Mouse (Mus musculus): ENCODE data around the gene Bola1. TPM values are rescaled to one million over a fixed set of nuclear protein-coding genes. Genes with fewer than 3 reads are reported as not detected.

Gene Bola1
- total and polyA plus RNA-seq, 3 experiments, result 22.6 to 36.0 (median 28.7) TPM

DNA sequence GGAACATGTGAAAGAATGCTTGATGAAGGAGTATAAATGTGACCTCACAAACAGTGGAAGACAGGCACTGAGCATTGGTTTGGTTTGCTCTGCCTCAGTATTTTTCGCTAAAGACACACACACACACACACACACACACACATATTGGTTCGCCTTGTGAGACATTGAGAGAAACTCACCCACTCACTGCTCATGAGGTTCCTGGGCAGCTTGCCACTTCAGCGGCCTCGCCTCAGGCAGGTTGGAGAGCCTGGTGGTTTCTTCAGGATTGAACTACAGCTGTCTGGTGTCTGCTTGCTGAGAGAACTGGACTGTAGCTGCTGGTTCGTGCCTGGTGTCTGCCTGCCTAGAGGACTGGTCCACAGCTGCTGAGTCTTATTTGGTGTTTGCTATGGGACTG lies 40.7 kb upstream of the Bola1 start:
- intact Hi-C loops (cut with DNase I), result no loop called here
- H3K9ac ChIP-seq (ENCODE audit: low read depth, low read length), result no peak overlapping the region
- WGBS, result 88% methylated on average over 5 of the region's 5 CpGs
- H3K27me3 ChIP-seq (ENCODE audit: control insufficient read depth, insufficient read depth, low read length), result no peaks in the 10 kb centered on the region
- peaks cover 3% of the 10 kb centered on the region; the same call in 1 of the 2 replicates for H3K36me3 ChIP-seq (ENCODE audit: control insufficient read depth, insufficient read depth, low read length)
- H3K4me3 ChIP-seq, result no peak overlapping the region
- TF ChIP-seq CTCF (IDR thresholded peaks at IDR 0.05) (no peak), EP300 (IDR thresholded peaks at IDR 0.05; ENCODE audit: insufficient read depth, low read depth, low read length) (no peak), POLR2A (IDR thresholded peaks at IDR 0.05; ENCODE audit: insufficient read depth, low read depth, low read length) (no peak)
- H3K27ac ChIP-seq, result no peak overlapping the region
- peaks cover 10% of the 10 kb centered on the region for H3K4me1 ChIP-seq (ENCODE audit: control insufficient read depth, insufficient read depth, low read length)
- DNase-seq, result no peak
- H3K79me2 ChIP-seq (replicated peaks; ENCODE audit: control insufficient read depth, insufficient read depth, low read length), result no peaks in the 10 kb centered on the region

- Histone ChIP-seq H3K4me1 (ENCODE audit: control insufficient read depth, insufficient read depth, low read length) (peaks cover 7% of the 10 kb centered on the region), H3K4me3 (no peak overlapping the region), H3K27ac (no peak overlapping the region), H3K79me2 (replicated peaks; ENCODE audit: control insufficient read depth, insufficient read depth, low read length) (no peaks in the 10 kb centered on the region), H3K27me3 (ENCODE audit: control insufficient read depth, insufficient read depth, low read length) (no peaks in the 10 kb centered on the region), H3K36me3 (ENCODE audit: control insufficient read depth, insufficient read depth, low read length) (peaks cover 3% of the 10 kb centered on the region; the same call in 1 of the 2 replicates), H3K9ac (ENCODE audit: low read depth, low read length) (no peak overlapping the region)
- 82% methylated on average over 3 of the region's 3 CpGs for WGBS
- intact Hi-C loops (cut with DNase I), result no loop called here
- no peak for TF ChIP-seq EP300 (IDR thresholded peaks at IDR 0.05; ENCODE audit: insufficient read depth, low read depth, low read length)
- no peak for DNase-seq
Measured at GRCm38 (mm10) chr3:96257190-96257589, 37.7 kb upstream of the Bola1 start.

DNA sequence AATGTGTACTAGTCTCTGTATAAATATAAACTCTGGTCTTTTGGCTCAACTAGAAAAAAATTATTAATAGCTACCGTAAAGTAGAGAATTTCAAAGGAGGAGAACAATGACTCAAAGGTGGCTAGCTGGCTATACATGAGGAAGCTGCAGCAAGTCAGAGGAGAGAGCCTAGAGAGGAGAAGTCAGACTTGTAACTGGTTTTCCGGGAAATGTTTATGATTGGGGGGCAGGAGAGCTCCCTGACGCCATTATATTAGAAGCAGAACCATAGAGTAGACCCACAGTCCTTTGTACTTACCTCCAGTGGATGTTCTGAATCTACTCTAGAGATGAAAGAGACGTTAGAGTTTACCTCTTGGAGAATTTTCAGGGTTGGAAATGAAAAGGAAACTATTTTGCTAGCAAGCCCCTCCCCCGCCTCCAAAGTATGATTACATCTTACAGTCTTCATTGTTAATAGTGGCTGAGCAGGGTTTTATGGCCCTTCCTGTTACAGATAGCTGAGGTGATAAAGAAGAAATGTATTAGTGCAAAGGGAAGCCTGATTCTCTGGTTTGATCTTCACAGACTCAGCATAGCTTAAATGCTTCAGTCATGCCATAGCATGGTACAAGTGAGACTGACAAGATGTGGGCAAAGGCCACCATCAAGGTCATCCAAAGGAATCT lies 36.6 kb upstream of the Bola1 start:
- TF ChIP-seq POLR2A (IDR thresholded peaks at IDR 0.05; ENCODE audit: insufficient read depth, low read depth, low read length) (no peak), CTCF (IDR thresholded peaks at IDR 0.05) (no peak), EP300 (IDR thresholded peaks at IDR 0.05; ENCODE audit: insufficient read depth, low read depth, low read length) (no peak)
- WGBS, result 49% methylated on average over 5 of the region's 5 CpGs
- H3K79me2 ChIP-seq (replicated peaks; ENCODE audit: control insufficient read depth, insufficient read depth, low read length), result no peaks in the 10 kb centered on the region
- no peak for DNase-seq
- peaks cover 2% of the 10 kb centered on the region; the same call in 1 of the 2 replicates for H3K4me1 ChIP-seq (ENCODE audit: control insufficient read depth, insufficient read depth, low read length)
- H3K4me3 ChIP-seq, result no peak overlapping the region
- no peak overlapping the region for H3K27ac ChIP-seq
- H3K9ac ChIP-seq (ENCODE audit: low read depth, low read length), result no peak overlapping the region
- H3K27me3 ChIP-seq (ENCODE audit: control insufficient read depth, insufficient read depth, low read length), result no peaks in the 10 kb centered on the region
- H3K36me3 ChIP-seq (ENCODE audit: control insufficient read depth, insufficient read depth, low read length), result no peaks in the 10 kb centered on the region; the same call in 1 of the 2 replicates
- intact Hi-C loops (cut with DNase I), result no loop called here

GRCm38 (mm10) chr3:96254683-96255355 lies 35.3 kb upstream of the Bola1 start:
- peaks cover 2% of the 10 kb centered on the region; the same call in 1 of the 2 replicates for H3K4me1 ChIP-seq (ENCODE audit: control insufficient read depth, insufficient read depth, low read length)
- H3K27ac ChIP-seq, result no peak overlapping the region
- H3K9ac ChIP-seq (ENCODE audit: low read depth, low read length), result no peak overlapping the region
- 65% methylated on average over 10 of the region's 10 CpGs for WGBS
- intact Hi-C loops (cut with DNase I), result no loop called here
- H3K4me3 ChIP-seq, result no peak overlapping the region
- no peak for TF ChIP-seq POLR2A (IDR thresholded peaks at IDR 0.05; ENCODE audit: insufficient read depth, low read depth, low read length)
- TF ChIP-seq EP300 (IDR thresholded peaks at IDR 0.05; ENCODE audit: insufficient read depth, low read depth, low read length), result no peak
- TF ChIP-seq CTCF (IDR thresholded peaks at IDR 0.05), result no peak
- no peak for DNase-seq
- no peaks in the 10 kb centered on the region for H3K79me2 ChIP-seq (replicated peaks; ENCODE audit: control insufficient read depth, insufficient read depth, low read length)
- no peaks in the 10 kb centered on the region for H3K36me3 ChIP-seq (ENCODE audit: control insufficient read depth, insufficient read depth, low read length)
- H3K27me3 ChIP-seq (ENCODE audit: control insufficient read depth, insufficient read depth, low read length), result no peaks in the 10 kb centered on the region

DNA sequence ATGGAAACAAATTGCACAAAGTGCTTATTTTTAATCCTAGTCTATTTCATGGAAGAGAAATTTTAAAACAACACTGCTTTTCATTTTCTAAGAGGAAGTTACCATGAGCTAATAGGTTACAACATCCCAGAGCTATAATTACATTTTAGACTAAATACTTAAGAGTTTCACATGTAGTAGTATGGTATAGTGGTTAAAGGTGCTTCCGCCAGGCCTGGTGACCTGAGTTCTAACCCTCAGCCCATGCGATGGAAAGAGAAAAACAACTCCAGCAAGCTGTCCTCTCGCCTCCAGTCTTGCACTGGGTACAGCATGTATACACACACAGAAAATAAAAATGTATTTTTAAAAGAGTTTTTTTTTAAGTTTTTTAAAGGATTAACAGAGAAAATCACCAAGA lies 32.3 kb upstream of the Bola1 start:
- Histone ChIP-seq H3K4me3 (no peak overlapping the region), H3K27ac (no peak overlapping the region), H3K9ac (ENCODE audit: low read depth, low read length) (no peak overlapping the region), H3K4me1 (ENCODE audit: control insufficient read depth, insufficient read depth, low read length) (peaks cover 2% of the 10 kb centered on the region; the same call in 1 of the 2 replicates), H3K36me3 (ENCODE audit: control insufficient read depth, insufficient read depth, low read length) (peaks cover 2% of the 10 kb centered on the region; the same call in 1 of the 2 replicates), H3K79me2 (replicated peaks; ENCODE audit: control insufficient read depth, insufficient read depth, low read length) (no peaks in the 10 kb centered on the region), H3K27me3 (ENCODE audit: control insufficient read depth, insufficient read depth, low read length) (no peaks in the 10 kb centered on the region)
- 83% methylated on average over 3 of the region's 3 CpGs for WGBS
- intact Hi-C loops (cut with DNase I), result no loop called here
- TF ChIP-seq EP300 (IDR thresholded peaks at IDR 0.05; ENCODE audit: insufficient read depth, low read depth, low read length), result no peak
- TF ChIP-seq POLR2A (IDR thresholded peaks at IDR 0.05; ENCODE audit: insufficient read depth, low read depth, low read length), result no peak
- TF ChIP-seq CTCF (IDR thresholded peaks at IDR 0.05), result no peak
- DNase-seq, result no peak

GRCm38 (mm10) chr3:96250890-96251289 lies 31.4 kb upstream of the Bola1 start:
- intact Hi-C loops (cut with DNase I), result no loop called here
- no peaks in the 10 kb centered on the region for H3K27me3 ChIP-seq (ENCODE audit: control insufficient read depth, insufficient read depth, low read length)
- H3K4me3 ChIP-seq, result no peak overlapping the region
- peaks cover 2% of the 10 kb centered on the region; the same call in 1 of the 2 replicates for H3K36me3 ChIP-seq (ENCODE audit: control insufficient read depth, insufficient read depth, low read length)
- H3K27ac ChIP-seq, result no peak overlapping the region
- no peak for TF ChIP-seq EP300 (IDR thresholded peaks at IDR 0.05; ENCODE audit: insufficient read depth, low read depth, low read length)
- no peak for TF ChIP-seq POLR2A (IDR thresholded peaks at IDR 0.05; ENCODE audit: insufficient read depth, low read depth, low read length)
- TF ChIP-seq CTCF (IDR thresholded peaks at IDR 0.05), result no peak
- no peak overlapping the region for H3K9ac ChIP-seq (ENCODE audit: low read depth, low read length)
- DNase-seq, result no peak
- 71% methylated on average over 3 of the region's 3 CpGs for WGBS
- no peaks in the 10 kb centered on the region for H3K4me1 ChIP-seq (ENCODE audit: control insufficient read depth, insufficient read depth, low read length)
- no peaks in the 10 kb centered on the region for H3K79me2 ChIP-seq (replicated peaks; ENCODE audit: control insufficient read depth, insufficient read depth, low read length)

All from heart, adult 2 months (tissue).